Mouse (Mus musculus): ENCODE data around the gene Pfdn5. TPM values are rescaled to one million over a fixed set of nuclear protein-coding genes. Genes with fewer than 3 reads are reported as not detected.
A peak's percentile ranks its signal among the peaks of the same experiment; 100 is the strongest.

The Pfdn5 gene
- polyA plus RNA-seq, 1 experiment from 2014 or later: 460 TPM

DNA sequence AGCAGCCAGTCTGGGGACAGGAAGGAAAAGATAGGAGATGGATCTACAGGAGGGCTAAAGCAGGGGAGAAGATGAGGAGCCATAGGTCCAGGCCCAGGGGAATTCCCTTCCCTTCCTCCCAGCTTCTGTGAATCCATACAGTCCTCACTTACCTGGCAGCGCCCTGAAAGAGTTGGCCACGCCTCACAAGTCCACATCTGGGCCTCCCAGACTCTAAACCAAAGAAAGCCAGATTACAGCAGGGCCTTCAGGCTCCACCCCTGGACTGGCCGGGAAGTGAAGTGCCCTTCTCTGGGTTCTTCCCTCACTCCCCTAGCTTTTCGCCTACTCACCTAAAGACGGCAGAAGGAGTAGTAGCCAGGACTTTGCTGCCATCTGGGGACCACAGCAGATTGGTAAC, 13.7 kb downstream of the Pfdn5 start:
- Histone ChIP-seq H3K9me3 (no peaks in the 10 kb centered on the region), H3K4me1 (replicated peaks) (no peaks in the 10 kb centered on the region), H3K27me3 (no peaks in the 10 kb centered on the region), H3K27ac (replicated peaks) (no peak overlapping the region), H3K9ac (no peak overlapping the region), H3K4me3 (no peak overlapping the region), H3K36me3 (peaks cover 44% of the 10 kb centered on the region), H3K4me2 (no peak overlapping the region)
- WGBS: 78% methylated on average over 5 of the region's 5 CpGs
- no peak for ATAC-seq (ENCODE audit: low FRiP score, low read depth)

DNA sequence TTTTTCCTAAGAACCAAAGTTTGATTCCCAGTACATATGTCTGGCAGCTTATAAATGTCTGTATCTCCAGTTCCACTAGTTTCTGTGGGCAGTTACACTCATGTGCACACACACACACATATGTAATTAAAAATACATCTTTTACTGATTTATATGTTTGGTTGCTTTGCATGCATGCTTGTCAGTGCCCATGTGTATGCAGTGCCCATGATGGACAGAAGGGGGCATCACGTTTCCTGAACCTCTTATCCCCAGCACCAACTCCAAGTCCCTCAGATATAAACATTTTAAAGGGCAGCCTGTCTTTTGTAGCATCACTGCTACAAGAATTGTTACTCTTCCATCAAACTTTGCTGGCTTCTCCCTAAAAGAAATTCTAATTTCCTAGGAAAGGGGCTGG, 15.7 kb downstream of the Pfdn5 start:
- Histone ChIP-seq H3K27me3 (no peaks in the 10 kb centered on the region), H3K4me1 (replicated peaks) (no peaks in the 10 kb centered on the region), H3K4me2 (no peak overlapping the region), H3K9ac (no peak overlapping the region), H3K4me3 (no peak overlapping the region), H3K9me3 (no peaks in the 10 kb centered on the region), H3K27ac (replicated peaks) (no peak overlapping the region), H3K36me3 (peaks cover 41% of the 10 kb centered on the region)
- ATAC-seq (ENCODE audit: low FRiP score, low read depth): no peak
- WGBS: 10% methylated on average over 1 of the region's 1 CpGs

DNA sequence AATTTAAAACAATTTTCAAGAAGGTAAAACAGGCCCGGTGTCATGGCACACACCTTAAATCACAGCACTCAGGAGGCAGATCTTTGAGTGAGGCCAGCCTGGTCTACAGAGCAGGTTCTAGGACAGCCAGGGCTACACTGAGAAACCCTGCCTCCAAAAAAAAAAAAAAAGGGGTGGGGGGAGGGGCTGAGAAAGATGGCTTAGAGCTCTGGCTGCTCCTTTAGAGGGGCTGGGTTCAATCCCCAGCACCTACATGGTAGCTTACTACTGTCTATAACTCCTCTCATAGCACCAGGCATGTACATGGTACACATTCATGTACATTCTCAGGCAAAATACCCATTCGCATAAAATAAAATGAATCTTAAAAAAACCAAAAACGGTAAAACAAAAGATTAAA, 18.6 kb downstream of the Pfdn5 start:
- 93% methylated on average over 3 of the region's 3 CpGs for WGBS
- H3K9ac ChIP-seq: no peak overlapping the region
- no peaks in the 10 kb centered on the region for H3K9me3 ChIP-seq
- H3K27ac ChIP-seq (replicated peaks): no peak overlapping the region
- peaks cover 19% of the 10 kb centered on the region; the same call in 1 of the 2 replicates for H3K36me3 ChIP-seq
- no peaks in the 10 kb centered on the region for H3K27me3 ChIP-seq
- H3K4me3 ChIP-seq: no peak overlapping the region
- ATAC-seq (ENCODE audit: low FRiP score, low read depth): no peak
- no peak overlapping the region for H3K4me2 ChIP-seq
- peaks cover 3% of the 10 kb centered on the region for H3K4me1 ChIP-seq (replicated peaks)

DNA sequence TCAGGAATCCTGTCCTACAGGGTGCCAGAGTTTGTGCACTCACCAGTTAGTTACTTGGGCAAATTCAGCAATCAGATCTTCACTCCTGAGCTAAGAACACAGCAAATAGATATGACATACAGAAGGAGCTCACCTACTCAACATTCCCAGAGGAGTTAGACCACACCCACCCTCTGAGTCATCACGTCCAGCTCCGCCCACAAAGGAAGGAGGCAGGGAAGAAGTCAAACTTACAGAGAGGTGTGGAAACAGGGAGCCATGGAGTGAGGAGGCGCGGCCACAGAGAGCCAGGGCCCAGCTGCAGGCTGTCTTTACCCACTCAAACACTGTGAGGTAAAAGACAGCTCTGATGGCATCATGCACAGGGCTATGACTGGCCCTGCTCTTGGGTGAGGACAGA, 20.5 kb downstream of the Pfdn5 start:
- no peaks in the 10 kb centered on the region for H3K9me3 ChIP-seq
- no peak overlapping the region for H3K27ac ChIP-seq (replicated peaks)
- H3K4me1 ChIP-seq (replicated peaks): peaks cover 16% of the 10 kb centered on the region
- H3K36me3 ChIP-seq: 0 out of 2 replicates have a peak, but pooled peaks cover 17% of the 10 kb centered on the region
- ATAC-seq (ENCODE audit: low FRiP score, low read depth): no peak
- H3K4me3 ChIP-seq: no peak overlapping the region
- no peak overlapping the region for H3K4me2 ChIP-seq
- H3K27me3 ChIP-seq: no peaks in the 10 kb centered on the region
- WGBS: 73% methylated on average over 4 of the region's 4 CpGs
- no peak overlapping the region for H3K9ac ChIP-seq

DNA sequence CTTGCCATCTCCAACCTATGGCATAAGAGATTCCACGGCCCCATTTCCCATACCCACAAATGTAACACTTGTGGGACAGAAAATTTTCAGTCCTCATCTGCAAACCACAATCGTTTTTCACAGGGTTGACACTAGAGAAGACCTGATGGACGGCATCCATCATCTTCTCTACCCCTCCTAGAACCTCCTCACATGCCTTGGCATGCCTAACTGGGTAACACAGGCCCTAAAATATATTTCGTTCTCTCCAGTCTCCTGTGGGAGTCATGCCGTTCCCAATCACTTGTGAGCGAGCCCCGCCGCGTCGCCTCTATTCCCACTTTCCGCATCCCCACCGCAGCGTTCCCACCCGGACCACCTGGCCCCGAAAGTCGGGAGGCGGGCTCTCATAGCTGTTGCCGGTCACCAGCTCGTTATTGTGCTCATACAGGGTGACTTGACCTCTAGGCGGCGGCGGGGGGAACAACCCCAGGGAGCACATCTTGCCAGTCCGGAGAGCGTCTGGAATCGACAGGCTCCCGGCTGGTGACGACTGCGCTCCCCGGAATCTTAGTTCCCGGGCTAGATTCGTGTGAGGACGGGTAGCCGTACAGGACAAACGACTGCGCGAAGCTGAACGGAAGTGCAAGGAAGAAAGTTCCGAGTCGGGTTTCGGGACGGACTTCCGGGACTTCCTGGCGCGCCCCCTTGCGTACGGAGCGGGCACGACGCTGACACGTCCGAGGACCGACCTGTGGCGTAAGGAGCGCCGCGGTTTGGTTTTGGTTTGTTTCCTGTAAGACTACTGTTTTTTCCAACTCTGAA, 24.4 kb downstream of the Pfdn5 start, which contains the start of gene Aaas:
TSS of gene Aaas (minus strand) at position 634 of the 804 bp plus-strand sequence.
- peak within 1 kb of the TSS; percentile 88 for H3K4me2 ChIP-seq
- H3K27me3 ChIP-seq: no peaks in the 10 kb centered on the region
- peak within 1 kb of the TSS; percentile 79 for H3K9ac ChIP-seq
- peak within 1 kb of the TSS; percentile 66 for H3K27ac ChIP-seq (replicated peaks)
- peaks cover 23% of the 10 kb centered on the region for H3K4me1 ChIP-seq (replicated peaks)
- peak; percentile 92 for ATAC-seq (ENCODE audit: low FRiP score, low read depth)
- no peaks in the 10 kb centered on the region for H3K9me3 ChIP-seq
- 0 out of 2 replicates have a peak, but pooled peaks cover 9% of the 10 kb centered on the region for H3K36me3 ChIP-seq
- under 1% methylated on average over 56 of the region's 56 CpGs for WGBS
- H3K4me3 ChIP-seq: peak within 1 kb of the TSS; percentile 86

DNA sequence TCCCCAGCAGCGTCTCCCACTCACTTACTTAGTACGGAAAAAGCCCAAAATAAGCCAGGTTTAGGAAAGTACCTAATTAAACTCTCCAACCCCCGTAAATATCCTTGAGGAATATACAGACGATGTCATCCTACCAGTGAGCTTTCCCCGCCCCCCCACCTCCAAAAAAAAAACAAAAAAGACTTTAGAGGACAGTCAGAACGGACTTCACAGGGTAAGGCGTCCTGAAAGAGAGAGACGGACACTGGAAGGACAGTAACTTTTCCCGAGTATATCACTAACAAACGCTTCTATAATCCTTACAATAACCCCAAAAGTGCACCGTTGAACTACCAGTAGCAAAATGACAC, 25.0 kb downstream of the Pfdn5 start:
- no peak for ATAC-seq (ENCODE audit: low FRiP score, low read depth)
- WGBS: 8% methylated on average over 11 of the region's 11 CpGs
- Histone ChIP-seq H3K36me3 (0 out of 2 replicates have a peak, but pooled peaks cover 7% of the 10 kb centered on the region), H3K4me3 (peak overlapping the region; percentile 86), H3K27me3 (no peaks in the 10 kb centered on the region), H3K27ac (replicated peaks) (0 out of 2 replicates have a peak overlapping the region, but pooled peaks have one; percentile 50), H3K4me2 (peak overlapping the region; percentile 88), H3K9ac (peak overlapping the region; percentile 79; the same call in 1 of the 2 replicates), H3K4me1 (replicated peaks) (peaks cover 29% of the 10 kb centered on the region), H3K9me3 (no peaks in the 10 kb centered on the region)

DNA sequence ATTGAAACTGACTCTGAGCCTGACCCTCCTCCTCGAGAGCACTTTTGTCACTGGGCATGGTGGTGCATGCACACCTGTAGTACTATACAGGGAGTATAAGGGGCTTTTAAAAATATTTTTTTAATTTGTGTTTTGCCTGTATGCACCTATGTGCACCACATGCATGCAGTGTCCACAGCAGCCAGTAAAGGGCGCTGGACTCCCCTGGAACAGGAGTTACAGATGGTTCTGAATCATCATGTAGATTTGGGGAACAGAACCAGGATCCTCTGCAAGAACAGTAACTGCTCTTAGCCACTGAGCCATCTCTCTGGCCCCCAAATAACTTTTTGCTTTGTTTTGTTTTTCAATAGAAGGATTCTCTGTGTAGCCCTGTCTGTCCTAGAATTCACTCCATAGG, 26.3 kb downstream of the Pfdn5 start:
- Histone ChIP-seq H3K9me3 (no peaks in the 10 kb centered on the region), H3K36me3 (0 out of 2 replicates have a peak, but pooled peaks cover under 1% of the 10 kb centered on the region), H3K9ac (no peak overlapping the region), H3K4me3 (no peak overlapping the region), H3K4me1 (replicated peaks) (peaks cover 31% of the 10 kb centered on the region), H3K27ac (replicated peaks) (no peak overlapping the region), H3K27me3 (peaks cover 8% of the 10 kb centered on the region), H3K4me2 (no peak overlapping the region)
- ATAC-seq (ENCODE audit: low FRiP score, low read depth): no peak
- WGBS: 63% methylated on average over 2 of the region's 2 CpGs

DNA sequence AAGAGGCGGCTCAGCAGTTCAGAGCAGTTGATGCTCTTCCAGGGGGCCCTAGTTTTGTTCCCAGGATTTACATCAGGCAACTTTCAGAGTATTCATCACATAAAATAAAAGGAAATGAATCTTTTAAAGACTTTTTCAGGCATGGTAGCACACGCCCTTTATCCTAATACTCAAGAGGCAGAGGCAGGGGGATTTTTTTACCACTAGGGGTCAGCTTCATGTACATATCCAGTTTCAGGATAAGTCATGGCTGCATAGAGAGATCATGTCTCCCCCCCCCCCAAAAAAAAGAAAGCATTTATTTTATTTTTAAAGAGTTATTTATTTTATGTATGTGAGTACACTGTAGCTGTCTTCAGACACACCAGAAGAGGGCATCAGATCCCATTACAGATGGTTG, 28.1 kb downstream of the Pfdn5 start:
- Histone ChIP-seq H3K9ac (no peak overlapping the region), H3K27ac (replicated peaks) (no peak overlapping the region), H3K4me1 (replicated peaks) (peaks cover 42% of the 10 kb centered on the region), H3K9me3 (no peaks in the 10 kb centered on the region), H3K36me3 (no peaks in the 10 kb centered on the region), H3K4me2 (no peak overlapping the region), H3K27me3 (peaks cover 26% of the 10 kb centered on the region), H3K4me3 (no peak overlapping the region)
- 90% methylated on average over 2 of the region's 2 CpGs for WGBS
- no peak for ATAC-seq (ENCODE audit: low FRiP score, low read depth)

DNA sequence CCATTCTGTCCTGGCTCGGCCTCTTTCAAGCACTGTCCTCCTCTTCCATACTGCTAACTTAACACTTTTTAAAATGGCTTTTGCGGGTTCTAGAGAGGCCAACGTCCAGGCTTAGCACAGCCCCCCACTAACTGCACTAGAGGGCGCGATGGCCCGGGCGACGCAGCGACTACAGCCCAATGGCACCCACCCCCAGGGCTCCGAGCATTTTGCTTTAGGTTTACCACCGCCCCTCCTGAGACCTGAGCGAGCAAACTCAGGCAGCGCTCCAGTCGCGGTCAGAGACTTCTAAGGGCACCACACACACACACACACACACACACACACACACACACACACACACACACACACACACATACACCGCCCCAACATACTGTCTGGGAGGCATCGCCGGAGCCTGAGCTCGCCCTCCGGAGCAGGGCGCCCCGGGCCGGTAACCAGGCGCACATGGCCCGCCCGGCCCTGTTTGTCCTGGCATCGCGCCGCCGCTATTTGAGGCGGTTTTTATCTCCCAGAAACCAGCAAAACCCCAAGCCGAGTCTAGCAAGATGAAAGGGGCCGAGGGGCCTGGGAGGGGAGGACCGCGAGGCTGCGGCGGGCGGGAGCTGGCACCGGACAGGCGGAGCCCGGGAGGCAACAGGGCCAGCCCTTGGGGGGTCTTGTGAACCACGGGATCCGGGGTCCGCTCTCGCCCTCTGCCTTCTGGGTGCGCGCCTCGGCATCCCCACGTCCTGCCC, 29.4 kb downstream of the Pfdn5 start:
- peak overlapping the region; percentile 97 for H3K4me2 ChIP-seq
- peaks cover 31% of the 10 kb centered on the region for H3K4me1 ChIP-seq (replicated peaks)
- H3K4me3 ChIP-seq: peak overlapping the region; percentile 43
- ATAC-seq (ENCODE audit: low FRiP score, low read depth): peak; percentile 65; the same call in 1 of the 2 replicates
- H3K9ac ChIP-seq: peak overlapping the region; percentile 51
- H3K27ac ChIP-seq (replicated peaks): peak overlapping the region; percentile 64
- no peaks in the 10 kb centered on the region for H3K9me3 ChIP-seq
- no peaks in the 10 kb centered on the region for H3K36me3 ChIP-seq
- under 1% methylated on average over 48 of the region's 49 CpGs for WGBS
- H3K27me3 ChIP-seq: peaks cover 32% of the 10 kb centered on the region

DNA sequence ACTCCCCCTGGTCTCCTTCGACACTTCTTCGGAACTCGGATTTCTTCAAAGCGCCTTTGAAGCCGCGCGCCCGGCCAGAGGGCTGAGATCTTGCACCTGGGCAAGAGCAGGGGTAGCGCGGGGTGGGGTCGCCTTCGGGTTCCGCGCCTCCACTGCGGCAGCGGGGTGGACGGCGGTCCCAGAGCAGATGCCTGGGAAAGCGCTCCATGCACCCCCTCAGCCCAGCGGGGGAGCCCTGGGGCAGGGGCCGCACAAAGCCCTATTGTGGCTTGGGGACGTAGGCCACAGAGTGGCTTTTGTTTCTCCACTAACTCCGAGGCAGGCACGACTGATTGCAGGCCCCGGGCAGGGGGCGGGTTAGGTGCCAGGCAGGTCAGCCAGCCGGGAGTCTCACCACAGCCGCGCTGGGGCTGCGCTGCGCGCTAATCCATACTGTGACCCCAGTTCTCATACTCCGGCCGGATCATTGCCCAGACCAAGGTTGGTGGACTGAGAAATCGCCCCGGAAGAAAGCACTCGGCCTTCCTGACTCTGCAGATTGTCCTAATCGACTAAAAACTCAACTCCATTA, 30.0 kb downstream of the Pfdn5 start:
- H3K9me3 ChIP-seq: no peaks in the 10 kb centered on the region
- WGBS: 1% methylated on average over 38 of the region's 38 CpGs
- H3K27ac ChIP-seq (replicated peaks): peak overlapping the region; percentile 64
- H3K27me3 ChIP-seq: peaks cover 32% of the 10 kb centered on the region
- H3K4me2 ChIP-seq: peak overlapping the region; percentile 97
- no peaks in the 10 kb centered on the region for H3K36me3 ChIP-seq
- ATAC-seq (ENCODE audit: low FRiP score, low read depth): peak; percentile 23; the same call in 1 of the 2 replicates
- H3K9ac ChIP-seq: peak overlapping the region; percentile 51
- peaks cover 28% of the 10 kb centered on the region for H3K4me1 ChIP-seq (replicated peaks)
- peak overlapping the region; percentile 43 for H3K4me3 ChIP-seq

DNA sequence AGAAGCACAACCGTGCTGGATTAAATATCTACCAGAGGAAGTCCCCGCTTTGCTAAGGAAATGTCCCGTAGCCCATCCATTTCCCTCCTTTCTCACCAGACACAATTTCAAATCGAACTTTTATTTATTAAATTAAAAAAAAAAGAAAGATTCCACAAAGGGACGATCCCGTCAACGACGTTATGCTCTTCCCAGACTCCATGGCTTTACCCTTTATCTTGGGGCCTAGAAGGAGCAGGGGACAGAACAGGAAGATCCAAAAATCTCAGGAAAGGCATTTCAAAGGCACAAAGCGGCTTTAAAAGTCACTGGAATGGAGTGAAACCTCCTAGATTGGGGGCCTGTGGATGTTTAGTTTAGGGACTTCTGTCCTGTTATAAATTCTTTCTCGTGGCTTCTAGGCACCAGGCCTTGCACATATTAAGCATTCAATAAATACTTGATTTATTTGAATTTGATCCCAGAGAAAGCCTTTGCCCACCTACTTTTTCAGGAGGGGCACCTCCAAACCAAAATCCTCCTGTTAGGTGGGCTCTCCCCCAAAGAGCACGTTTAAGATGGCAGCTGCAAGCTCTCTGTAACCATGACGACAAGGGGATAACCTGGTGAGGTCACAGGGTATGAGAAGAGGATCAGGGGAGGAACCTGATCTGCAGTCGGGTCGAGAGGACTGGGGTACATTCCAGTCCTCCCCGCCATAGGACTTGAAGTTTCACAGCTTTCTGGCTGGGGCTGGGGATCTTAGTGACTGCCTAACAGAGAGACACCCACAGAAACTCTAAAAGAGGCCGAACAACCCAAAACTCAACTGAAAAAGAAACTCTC, 30.8 kb downstream of the Pfdn5 start:
- Histone ChIP-seq H3K4me1 (replicated peaks) (peaks cover 26% of the 10 kb centered on the region), H3K9me3 (no peaks in the 10 kb centered on the region), H3K4me3 (no peak overlapping the region), H3K9ac (no peak overlapping the region), H3K27ac (replicated peaks) (no peak overlapping the region), H3K36me3 (no peaks in the 10 kb centered on the region), H3K27me3 (peaks cover 32% of the 10 kb centered on the region), H3K4me2 (peak overlapping the region; percentile 97)
- ATAC-seq (ENCODE audit: low FRiP score, low read depth): no peak
- WGBS: 31% methylated on average over 16 of the region's 16 CpGs

Data from hindbrain, embryonic 15.5 days (tissue).